Mouse (Mus musculus) stomach, postnatal 0 days (tissue): ENCODE results near the gene Esr1. TPM values are rescaled to one million over a fixed set of nuclear protein-coding genes. Genes with fewer than 3 reads are reported as not detected.

Source experiments
- ATAC-seq: fragments of 200-750 bp; cut with Nextera tagmentation; 2 replicates; pipeline ENCODE4 v1.8.0; 2017; ENCODE audit not compliant: low FRiP score, low TSS enrichment
- DNase-seq: peaks from one replicate; pipeline ENCODE4 v3.0.0-alpha.2; 2016; ENCODE audit warnings: low spot score
- H3K27ac ChIP-seq: fragments of 300-500 bp; sonication (generic); replicated peaks from 2 replicates; pipeline ENCODE4 v1.5.1; 2014; ENCODE audit warnings: mild to moderate bottlenecking, control low read depth
- H3K27me3 ChIP-seq: fragments of 300-500 bp; sonication (generic); 2 replicates; pipeline ENCODE4 v1.6.1; 2014; ENCODE audit warnings: low read length; ENCODE audit not compliant: control insufficient read depth, insufficient read depth
- H3K36me3 ChIP-seq: fragments of 300-500 bp; sonication (generic); 2 replicates; pipeline ENCODE4 v1.6.1; 2014; ENCODE audit warnings: low read length, mixed read lengths; ENCODE audit not compliant: control insufficient read depth, insufficient read depth
- H3K4me1 ChIP-seq: fragments of 300-500 bp; sonication (generic); replicated peaks from 2 replicates; pipeline ENCODE4 v1.6.1; 2014; ENCODE audit warnings: antibody characterized with exemption; ENCODE audit not compliant: control insufficient read depth, insufficient read depth
- H3K4me2 ChIP-seq: fragments of 300-500 bp; sonication (generic); replicated peaks from 2 replicates; pipeline ENCODE4 v1.6.1; 2014; ENCODE audit warnings: low read depth, mild to moderate bottlenecking, control low read depth, moderate library complexity
- H3K4me3 ChIP-seq: fragments of 300-500 bp; sonication (generic); 2 replicates; pipeline ENCODE4 v1.5.1; 2014; ENCODE audit warnings: low read depth, low read length, control low read depth
- H3K9ac ChIP-seq: fragments of 300-500 bp; sonication (generic); 2 replicates; pipeline ENCODE4 v1.6.1; 2014; ENCODE audit warnings: mild to moderate bottlenecking, low read length, control low read depth, mixed read lengths
- H3K9me3 ChIP-seq: fragments of 300-500 bp; sonication (generic); 2 replicates; pipeline ENCODE4 v1.6.1; 2016; ENCODE audit warnings: low read length; ENCODE audit not compliant: control insufficient read depth
- CTCF ChIP-seq: IDR thresholded peaks from 2 replicates; pipeline ENCODE4 v1.5.1; 2016; ENCODE audit warnings: antibody characterized with exemption, low read depth, mild to moderate bottlenecking, moderate library complexity
- EP300 ChIP-seq: optimal IDR thresholded peaks from 2 replicates; pipeline ENCODE3; 2016; ENCODE audit warnings: antibody characterized with exemption
- WGBS: fragments of 180-500 bp; shearing (Covaris S2); extraction: QIAGEN DNeasy Blood & Tissue Kit; methylation state at CpG from one replicate; pipeline ENCODE4 v1.1.7; 2014; 5-methylcytosine and 5-hydroxymethylcytosine counted together
- polyA plus RNA-seq: library from polyadenylated mRNA; unstranded; fragments of >200 nt; fragmentation: Nextera tagmentation; extraction: Ambion mirVana; gene quantifications from 2 replicates; pipeline ENCODE4 v1.2.1, GENCODE M21; 2015

Gene Esr1
- polyA plus RNA-seq, 1 experiment from 2014 or later = 0.57 TPM

DNA sequence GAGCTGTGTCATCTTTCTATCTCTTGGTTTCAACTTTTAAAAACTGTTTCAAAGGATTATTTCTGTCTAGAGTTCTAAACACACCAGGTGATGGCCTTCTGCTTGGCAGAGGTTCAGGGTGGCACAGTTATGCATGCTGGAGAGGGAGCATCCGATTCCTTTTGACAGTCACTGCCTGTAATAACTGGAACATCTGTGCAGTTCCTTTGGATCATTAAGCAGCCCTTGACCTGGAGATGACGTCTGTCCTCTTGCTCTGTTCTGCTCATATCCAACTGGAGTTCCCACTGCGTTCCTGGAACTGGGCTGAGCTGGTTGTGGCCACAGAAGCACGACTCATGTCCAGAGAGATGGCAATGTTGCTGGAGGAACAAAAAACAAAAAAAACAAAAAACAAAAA is 21.8 kb upstream of the Esr1 start:
- Histone ChIP-seq H3K27me3 (no peaks in the 10 kb centered on the region), H3K9me3 (no peaks in the 10 kb centered on the region), H3K4me1 (no peaks in the 10 kb centered on the region), H3K4me3 (no peak overlapping the region), H3K9ac (no peak overlapping the region), H3K36me3 (no peaks in the 10 kb centered on the region), H3K27ac (no peak overlapping the region), H3K4me2 (no peak overlapping the region)
- ATAC-seq = no peak
- TF ChIP-seq CTCF (no peak), EP300 (no peak)
- WGBS = 84% methylated on average over 4 of the region's 4 CpGs
- DNase-seq = no peak

GRCm38 (mm10) chr10:4590956-4591355 is 20.4 kb upstream of the Esr1 start:
- no peak for TF ChIP-seq CTCF
- no peak for TF ChIP-seq EP300
- Histone ChIP-seq H3K4me1 (no peaks in the 10 kb centered on the region), H3K9me3 (no peaks in the 10 kb centered on the region), H3K27me3 (no peaks in the 10 kb centered on the region), H3K4me2 (no peak overlapping the region), H3K9ac (no peak overlapping the region), H3K27ac (no peak overlapping the region), H3K36me3 (no peaks in the 10 kb centered on the region), H3K4me3 (no peak overlapping the region)
- 64% methylated on average over 8 of the region's 8 CpGs for WGBS
- no peak for ATAC-seq
- DNase-seq = no peak

- Histone ChIP-seq H3K4me2 (no peak overlapping the region), H3K4me1 (no peaks in the 10 kb centered on the region), H3K27ac (no peak overlapping the region), H3K4me3 (no peak overlapping the region), H3K9me3 (no peaks in the 10 kb centered on the region), H3K9ac (no peak overlapping the region), H3K36me3 (no peaks in the 10 kb centered on the region), H3K27me3 (no peaks in the 10 kb centered on the region)
- WGBS = 68% methylated on average over 4 of the region's 4 CpGs
- ATAC-seq (no peak), DNase-seq (no peak)
- TF ChIP-seq CTCF (peak; percentile 68), EP300 (no peak)
Measured at GRCm38 (mm10) chr10:4593828-4594227, 17.6 kb upstream of the Esr1 start.

GRCm38 (mm10) chr10:4597211-4597610 is 14.2 kb upstream of the Esr1 start:
- TF ChIP-seq CTCF (no peak), EP300 (no peak)
- no peak overlapping the region for H3K27ac ChIP-seq
- no peaks in the 10 kb centered on the region for H3K9me3 ChIP-seq
- H3K36me3 ChIP-seq = no peaks in the 10 kb centered on the region
- H3K4me1 ChIP-seq = no peaks in the 10 kb centered on the region
- no peak overlapping the region for H3K4me2 ChIP-seq
- DNase-seq (no peak), ATAC-seq (no peak)
- H3K27me3 ChIP-seq = no peaks in the 10 kb centered on the region
- no peak overlapping the region for H3K4me3 ChIP-seq
- H3K9ac ChIP-seq = no peak overlapping the region
- 86% methylated on average over 4 of the region's 4 CpGs for WGBS

GRCm38 (mm10) chr10:4598244-4598842 is 13.1 kb upstream of the Esr1 start:
- no peak overlapping the region for H3K27ac ChIP-seq
- no peak overlapping the region for H3K4me2 ChIP-seq
- no peaks in the 10 kb centered on the region for H3K9me3 ChIP-seq
- TF ChIP-seq EP300 (no peak), CTCF (peak; percentile 82)
- H3K4me1 ChIP-seq = no peaks in the 10 kb centered on the region
- H3K36me3 ChIP-seq = no peaks in the 10 kb centered on the region
- no peak overlapping the region for H3K9ac ChIP-seq
- no peak for ATAC-seq
- WGBS = 66% methylated on average over 10 of the region's 10 CpGs
- H3K4me3 ChIP-seq = no peak overlapping the region
- peak; percentile 55 for DNase-seq
- no peaks in the 10 kb centered on the region for H3K27me3 ChIP-seq

GRCm38 (mm10) chr10:4598916-4599315 is 12.5 kb upstream of the Esr1 start:
- H3K27ac ChIP-seq = no peak overlapping the region
- no peak overlapping the region for H3K4me3 ChIP-seq
- no peaks in the 10 kb centered on the region for H3K36me3 ChIP-seq
- H3K27me3 ChIP-seq = no peaks in the 10 kb centered on the region
- DNase-seq (no peak), ATAC-seq (no peak)
- no peak overlapping the region for H3K4me2 ChIP-seq
- H3K4me1 ChIP-seq = no peaks in the 10 kb centered on the region
- H3K9me3 ChIP-seq = no peaks in the 10 kb centered on the region
- WGBS = 79% methylated on average over 12 of the region's 12 CpGs
- H3K9ac ChIP-seq = no peak overlapping the region
- TF ChIP-seq CTCF (no peak), EP300 (no peak)
